Mouse (Mus musculus): ENCODE measurements at regions not wholly inside any gene's neighbourhood (a gene's known extent, or its start where the extent isn't known, plus 50 kb on each side); places are given as distances from the start of the nearest gene placed in this dataset.

GRCm38 (mm10) chr3:120898258-120898657 is 273.2 kb downstream of the Rwdd3 start:
- DNase-seq (ENCODE audit: low spot score in 2 of 2): peak; percentile 26 to 46

- no peak for DNase-seq (ENCODE audit: low spot score in 2 of 2)
Measured at GRCm38 (mm10) chr3:120897758-120898157, 273.7 kb downstream of the Rwdd3 start.

- DNase-seq (ENCODE audit: low spot score in 2 of 2): peak in 1 of 2 experiments; percentile 30
Measured at GRCm38 (mm10) chr3:120897221-120897620, 274.3 kb downstream of the Rwdd3 start.

GRCm38 (mm10) chr3:120886063-120886841 is 285.2 kb downstream of the Rwdd3 start:
- peak; percentile 80 to 88 for DNase-seq (ENCODE audit: low spot score in 2 of 2)

GRCm38 (mm10) chr3:120885401-120885800 is 286.1 kb downstream of the Rwdd3 start:
- peak in 1 of 2 experiments; percentile 25 for DNase-seq (ENCODE audit: low spot score in 2 of 2)

GRCm38 (mm10) chr3:120884189-120884588 is 287.3 kb downstream of the Rwdd3 start:
- peak in 1 of 2 experiments; percentile 24 for DNase-seq (ENCODE audit: low spot score in 2 of 2)

- peak; percentile 26 to 28 for DNase-seq (ENCODE audit: low spot score in 2 of 2)
Measured at GRCm38 (mm10) chr3:120883650-120884049, 287.8 kb downstream of the Rwdd3 start.

- DNase-seq (ENCODE audit: low spot score in 2 of 2): no peak
Measured at GRCm38 (mm10) chr3:120879409-120879808, 292.1 kb downstream of the Rwdd3 start.

- DNase-seq (ENCODE audit: low spot score in 2 of 2): no peak
Measured at GRCm38 (mm10) chr3:120875740-120876139, 295.8 kb downstream of the Rwdd3 start.

- DNase-seq (ENCODE audit: low spot score in 2 of 2): peak; percentile 43 to 52
Measured at GRCm38 (mm10) chr3:120865036-120865435, 306.5 kb downstream of the Rwdd3 start.

GRCm38 (mm10) chr3:120861641-120862040 is 309.9 kb downstream of the Rwdd3 start:
- DNase-seq (ENCODE audit: low spot score in 2 of 2): no peak

GRCm38 (mm10) chr3:120858281-120858680 is 313.2 kb downstream of the Rwdd3 start:
- no peak for DNase-seq (ENCODE audit: low spot score in 2 of 2)

- no peak for DNase-seq (ENCODE audit: low spot score in 2 of 2)
Measured at GRCm38 (mm10) chr3:120854322-120854721, 317.2 kb downstream of the Rwdd3 start.

GRCm38 (mm10) chr3:120843623-120844022 is 327.9 kb downstream of the Rwdd3 start:
- DNase-seq (ENCODE audit: low spot score in 2 of 2): no peak

GRCm38 (mm10) chr3:120823536-120823935 is 348.0 kb downstream of the Rwdd3 start:
- no peak for DNase-seq (ENCODE audit: low spot score in 2 of 2)

- DNase-seq (ENCODE audit: low spot score in 2 of 2): no peak
Measured at GRCm38 (mm10) chr3:120811901-120812300, 359.6 kb downstream of the Rwdd3 start.

GRCm38 (mm10) chr3:120810527-120810926 is 361.0 kb downstream of the Rwdd3 start:
- no peak for DNase-seq (ENCODE audit: low spot score in 2 of 2)

GRCm38 (mm10) chr3:120810048-120810447 is 361.4 kb downstream of the Rwdd3 start:
- DNase-seq (ENCODE audit: low spot score in 2 of 2): no peak

- DNase-seq (ENCODE audit: low spot score in 2 of 2): peak; percentile 30 to 50
Measured at GRCm38 (mm10) chr3:120786659-120787058, 384.8 kb downstream of the Rwdd3 start.

GRCm38 (mm10) chr3:120781486-120781885 is 390.0 kb downstream of the Rwdd3 start:
- no peak for DNase-seq (ENCODE audit: low spot score in 2 of 2)

- no peak for DNase-seq (ENCODE audit: low spot score in 2 of 2)
Measured at GRCm38 (mm10) chr3:120779091-120779490, 392.4 kb downstream of the Rwdd3 start.

GRCm38 (mm10) chr3:120774951-120775350 is 396.5 kb downstream of the Rwdd3 start:
- no peak for DNase-seq (ENCODE audit: low spot score in 2 of 2)

GRCm38 (mm10) chr3:120761681-120762080 is 409.8 kb downstream of the Rwdd3 start:
- no peak for DNase-seq (ENCODE audit: low spot score in 2 of 2)

GRCm38 (mm10) chr3:120761223-120761622 is 410.3 kb downstream of the Rwdd3 start:
- no peak for DNase-seq (ENCODE audit: low spot score in 2 of 2)
